Mouse (Mus musculus) embryo, embryonic 11.5 days (tissue): Measurements from ENCODE around the gene Irf2bpl.

ENCODE experiments used
- DNase-seq: peaks from one replicate; pipeline ENCODE4 v3.0.0-alpha.2; 2012; ENCODE audit warnings: low read depth, low spot score

Irf2bpl gene

GRCm38 (mm10) chr12:86859924-86860790, 24.4 kb downstream of the Irf2bpl start:
- no peak for DNase-seq

GRCm38 (mm10) chr12:86858983-86859872, 25.4 kb downstream of the Irf2bpl start:
- no peak for DNase-seq

DNA sequence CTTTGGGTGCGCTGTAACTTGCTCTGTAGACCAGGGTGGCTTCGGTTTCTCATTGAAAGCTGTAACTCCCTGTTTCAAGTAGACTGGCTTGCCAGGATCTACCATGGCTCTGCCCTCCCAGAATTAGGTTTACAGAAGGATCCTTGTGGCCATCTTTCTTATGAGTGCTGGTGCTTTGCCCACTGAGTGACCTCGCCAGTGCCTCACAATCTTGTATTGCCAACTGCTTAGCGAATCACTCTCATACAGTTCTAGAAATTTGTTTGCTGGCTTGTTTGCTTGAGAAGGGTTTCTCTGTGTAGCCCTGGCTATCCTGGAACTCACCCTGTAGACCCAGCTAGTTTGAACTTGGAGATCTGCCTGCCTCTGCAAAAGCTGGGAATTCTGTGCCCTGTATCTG, 26.1 kb downstream of the Irf2bpl start:
- DNase-seq, result no peak

DNA sequence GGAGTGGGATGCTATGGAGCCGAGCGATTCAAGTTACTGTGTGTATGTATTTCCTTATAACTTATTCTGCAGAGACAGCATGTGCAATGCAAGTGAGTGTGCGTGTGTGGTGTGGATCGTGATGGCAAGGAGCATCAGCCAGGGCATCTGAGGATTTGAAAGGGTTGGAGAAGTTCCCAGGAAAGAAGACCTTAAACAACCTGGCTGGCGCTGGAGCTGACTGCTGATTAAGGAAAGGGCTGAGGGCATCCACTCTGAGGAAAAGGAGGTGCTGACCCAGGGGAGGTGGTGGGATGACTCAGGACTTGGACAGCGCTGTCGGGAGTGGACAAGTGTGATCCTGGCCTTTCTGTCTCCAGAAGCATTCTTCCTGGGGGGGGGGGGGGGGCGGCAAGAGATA, 27.3 kb downstream of the Irf2bpl start:
- DNase-seq, result no peak

DNA sequence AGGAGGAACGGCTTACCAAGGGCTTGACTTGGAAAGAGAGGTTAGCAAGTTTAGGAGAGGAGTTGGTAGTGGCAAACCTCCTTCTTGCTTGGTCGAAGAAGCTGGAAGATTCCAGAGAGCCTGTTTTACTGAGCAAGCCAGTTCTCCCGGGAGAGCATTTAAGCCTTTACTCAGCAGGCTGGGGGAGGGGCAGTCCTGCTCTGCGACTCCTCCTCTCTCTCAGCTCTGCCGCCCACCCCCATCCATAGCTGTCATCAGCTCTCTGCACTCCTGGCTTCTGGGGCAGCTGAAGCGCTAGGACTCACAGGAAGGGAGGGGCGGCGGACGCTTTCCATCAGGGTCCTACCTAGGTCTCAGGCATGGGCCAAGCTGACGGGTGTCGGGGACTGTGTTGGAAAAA, 28.9 kb downstream of the Irf2bpl start:
- peak; percentile 65 for DNase-seq

GRCm38 (mm10) chr12:86853516-86853915, 31.1 kb downstream of the Irf2bpl start:
- DNase-seq, result no peak

DNA sequence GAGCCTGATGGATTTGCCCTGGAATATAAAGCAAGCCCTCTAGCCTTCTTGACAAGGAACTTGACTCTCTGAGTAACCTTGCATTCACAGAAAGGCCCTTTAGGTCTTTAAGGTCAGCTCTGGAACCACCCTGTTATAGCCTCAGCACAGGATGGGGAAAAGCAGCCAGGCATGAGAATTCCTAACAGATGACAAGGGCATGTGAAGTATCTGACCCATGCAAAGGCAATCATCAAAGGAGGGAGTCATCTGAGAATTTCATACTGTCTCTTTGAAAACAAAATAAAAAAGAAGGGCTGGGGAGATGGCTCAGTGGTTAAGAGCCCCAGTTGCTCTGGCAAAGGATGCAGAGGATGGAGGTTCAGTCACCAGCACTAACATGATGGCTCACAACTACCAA, 33.3 kb downstream of the Irf2bpl start:
- DNase-seq, result no peak

- no peak for DNase-seq
These were observed 33.9 kb downstream of the Irf2bpl start for GRCm38 (mm10) chr12:86850746-86851145.

GRCm38 (mm10) chr12:86849945-86850626, 34.5 kb downstream of the Irf2bpl start:
- DNase-seq, result no peak

DNA sequence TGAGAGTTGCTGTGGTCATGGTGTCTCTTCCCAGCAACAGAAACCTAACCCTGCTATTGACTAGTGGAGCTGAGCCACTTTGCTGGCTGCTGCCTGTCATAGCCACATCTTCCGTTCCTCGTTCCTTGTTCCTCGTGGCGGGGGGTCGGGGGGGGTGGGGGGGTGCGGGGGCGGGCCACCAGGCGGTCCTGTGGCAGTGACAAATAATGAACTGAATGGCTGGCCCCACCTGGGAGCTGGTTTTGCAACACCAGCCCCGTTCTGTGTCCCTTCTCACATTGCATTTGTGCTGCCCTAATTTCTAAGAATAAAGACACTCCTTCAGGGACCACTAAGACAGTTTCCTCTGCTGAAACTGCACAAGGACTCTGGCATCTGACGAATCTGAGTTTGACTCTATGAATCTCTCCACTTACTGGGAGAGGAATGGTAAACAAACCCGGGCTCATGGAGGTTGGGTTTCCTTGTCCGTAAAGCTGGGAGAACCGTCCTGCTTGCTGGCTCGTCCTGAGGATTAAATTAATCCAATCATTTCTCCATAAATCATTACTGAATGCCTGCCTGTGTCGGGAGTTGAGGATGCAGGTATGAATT, 41.6 kb downstream of the Irf2bpl start:
- DNase-seq, result no peak

GRCm38 (mm10) chr12:86840526-86840925, 44.1 kb downstream of the Irf2bpl start:
- no peak for DNase-seq

DNA sequence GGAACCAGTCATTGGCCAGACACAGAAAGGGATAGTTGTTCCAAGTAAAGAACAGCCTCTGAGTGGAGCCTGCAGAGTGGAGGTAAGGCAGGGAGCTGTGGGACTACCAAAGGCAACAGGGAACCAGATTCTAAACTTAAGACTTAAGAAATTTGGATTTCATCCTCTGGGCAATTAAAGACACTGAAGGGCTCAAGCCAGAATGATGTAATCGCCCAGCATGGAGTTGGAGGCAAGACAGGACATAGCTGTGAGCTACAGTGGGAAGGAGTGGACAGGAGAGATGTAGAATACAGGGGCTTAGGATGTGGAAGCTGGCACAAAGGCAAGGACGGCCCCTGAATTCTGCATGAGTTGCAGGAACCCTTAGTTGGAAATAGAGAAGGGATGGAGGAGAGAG, 46.4 kb downstream of the Irf2bpl start:
- DNase-seq, result no peak

DNA sequence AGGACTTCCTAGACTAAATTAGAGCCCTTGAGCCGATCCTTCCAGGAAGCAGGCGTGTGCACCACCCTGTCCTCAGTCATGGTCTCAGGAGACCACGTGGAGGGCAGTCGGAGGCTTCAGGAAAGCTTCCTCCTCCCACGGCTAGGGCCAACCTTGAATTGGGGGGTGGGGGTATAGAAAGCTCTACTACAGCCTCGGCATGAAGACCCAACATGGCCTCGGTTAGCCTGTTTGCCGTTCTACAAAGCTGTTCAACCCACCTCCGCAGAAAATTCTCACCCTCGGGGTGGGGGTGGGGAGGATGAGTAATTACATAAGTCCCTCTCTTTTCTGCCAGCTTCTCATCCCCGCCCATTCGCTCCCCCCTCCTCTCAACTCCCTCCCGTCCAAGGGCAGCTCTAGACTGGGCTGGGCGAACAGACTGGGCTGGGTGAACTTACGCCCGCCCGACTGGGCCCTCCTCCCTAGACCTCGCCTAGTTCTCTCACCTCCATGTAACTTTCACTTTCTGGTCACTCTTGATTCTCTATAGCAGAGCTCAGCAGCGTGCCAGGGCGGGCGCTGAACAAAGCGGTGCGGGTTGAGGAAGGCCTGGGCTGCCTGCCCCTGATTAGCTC, 48.1 kb downstream of the Irf2bpl start:
- peak; percentile 32 for DNase-seq

DNA sequence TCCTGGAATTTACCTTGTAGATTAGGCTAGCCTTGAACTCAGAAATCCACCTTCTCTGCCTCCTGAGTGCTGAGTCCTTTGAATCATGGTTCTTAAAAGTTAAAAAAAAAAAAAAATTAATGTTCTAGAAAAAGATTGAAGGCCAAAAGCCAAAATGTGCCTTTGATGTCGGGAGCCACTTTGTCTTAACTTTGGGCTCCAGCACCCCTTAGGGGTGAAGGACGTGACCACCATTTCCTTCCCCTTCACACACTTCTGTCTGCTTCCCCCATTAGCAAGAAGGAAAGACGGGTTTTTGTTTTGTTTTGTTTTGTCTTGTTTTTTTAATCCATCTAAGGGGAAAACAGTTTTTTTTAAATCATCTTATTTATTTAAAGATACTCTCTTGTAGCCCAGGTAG, 48.7 kb downstream of the Irf2bpl start:
- DNase-seq, result no peak

DNA sequence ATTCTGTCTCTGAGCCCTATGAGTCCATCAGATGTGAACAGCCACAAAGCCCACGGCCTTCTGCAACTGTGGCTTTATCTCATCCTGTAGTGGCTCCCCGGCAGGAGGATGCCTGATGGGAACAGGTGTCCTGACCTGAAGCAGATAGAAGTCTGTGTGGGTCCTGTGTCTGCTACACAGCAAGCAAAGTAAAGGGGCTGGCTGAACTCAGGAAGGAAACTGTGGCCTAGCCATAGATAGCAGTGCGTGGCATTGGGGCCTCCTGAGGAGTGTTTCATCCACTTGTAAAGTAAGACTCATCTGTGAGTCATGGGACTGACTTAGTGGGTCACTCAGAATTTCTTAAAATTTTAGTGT, 50.2 kb downstream of the Irf2bpl start:
- DNase-seq, result no peak

GRCm38 (mm10) chr12:86833711-86834415, 50.7 kb downstream of the Irf2bpl start:
- no peak for DNase-seq

- no peak for DNase-seq
These were observed 51.9 kb downstream of the Irf2bpl start for GRCm38 (mm10) chr12:86832551-86833182.

DNA sequence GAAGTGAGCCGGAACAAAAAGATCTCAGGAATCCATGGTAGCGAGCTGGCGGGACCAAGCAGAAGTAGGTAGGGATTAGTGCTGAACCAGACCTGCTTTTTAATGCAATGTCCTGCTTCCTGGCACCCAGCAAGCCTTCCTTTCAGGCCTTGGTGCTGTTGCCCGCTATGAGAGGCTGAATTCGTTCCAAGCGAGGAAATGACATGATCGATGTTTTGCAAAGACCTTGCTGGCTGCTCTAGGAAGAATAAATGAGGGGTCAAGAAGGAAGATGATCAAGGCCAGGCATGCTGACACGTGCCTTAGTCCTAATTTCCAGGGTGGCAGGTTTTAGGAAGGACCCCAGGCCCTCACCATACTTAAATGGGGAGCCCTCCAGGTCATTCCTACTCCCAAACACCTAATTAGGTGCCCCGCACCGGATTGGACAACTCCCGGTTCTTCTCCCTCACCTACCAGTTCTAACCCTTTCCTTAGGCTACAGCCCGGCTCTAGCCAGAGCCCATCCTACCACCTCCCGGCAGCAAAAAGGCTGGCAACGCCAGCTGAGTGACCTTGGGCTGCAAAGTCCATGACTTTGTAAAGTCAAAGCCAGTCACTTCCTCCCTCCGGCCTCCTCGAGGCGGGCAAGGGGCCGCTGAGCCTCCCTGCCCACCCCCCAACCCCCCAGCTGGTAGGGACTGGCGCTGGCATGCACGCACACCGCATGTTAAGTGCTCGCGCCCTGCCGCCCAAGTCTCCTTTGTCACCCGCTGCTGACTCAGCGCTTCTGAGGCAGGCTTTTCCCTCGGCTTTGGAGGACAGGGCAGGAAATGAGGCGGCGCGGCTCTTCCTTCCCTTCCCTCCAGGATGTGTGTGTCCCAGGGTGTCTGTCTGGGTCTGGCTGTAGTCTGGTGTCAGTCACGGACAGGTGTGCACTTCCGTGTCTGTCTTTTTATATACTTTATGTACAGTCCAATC, 52.7 kb downstream of the Irf2bpl start:
- no peak for DNase-seq
